Mouse (Mus musculus) bone marrow macrophage, adult 2 months (primary cell): ENCODE measurements around the gene Npas3.

ENCODE experiments used
- CTCF ChIP-seq: IDR thresholded peaks from 2 replicates; pipeline ENCODE4 v1.5.1; 2012; ENCODE audit warnings: low read depth, mild to moderate bottlenecking, low read length, moderate library complexity
- POLR2A ChIP-seq: IDR thresholded peaks from 2 replicates; pipeline ENCODE4 v1.6.1; 2012; ENCODE audit warnings: mild to moderate bottlenecking, low read depth, low read length, borderline replicate concordance

DNA sequence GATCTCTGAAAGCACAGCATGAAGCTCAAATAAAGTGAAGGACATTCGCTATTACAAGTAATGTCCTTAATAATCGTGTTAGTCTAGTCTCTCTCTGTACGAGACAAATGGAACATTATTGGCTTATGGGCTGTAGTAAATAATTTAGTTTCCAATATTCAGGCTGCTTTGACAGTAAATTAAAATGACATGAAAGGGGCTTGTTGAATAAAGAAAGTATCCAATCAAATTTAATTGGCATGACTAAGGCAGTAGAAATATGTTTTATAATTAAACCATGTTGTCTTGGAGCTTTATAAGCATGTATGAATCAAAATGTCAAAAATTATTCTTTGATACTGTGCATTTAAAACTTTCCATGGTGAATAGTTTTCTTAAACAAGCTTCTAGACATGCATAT, 278.6 kb downstream of the Npas3 start:
- TF ChIP-seq CTCF (no peak), POLR2A (no peak)
